Mouse (Mus musculus) intestine, embryonic 16.5 days (tissue): ENCODE results near the gene Susd6. TPM values are rescaled to one million over a fixed set of nuclear protein-coding genes. Genes with fewer than 3 reads are reported as not detected.

ENCODE experiments used
- ATAC-seq: fragments of 200-750 bp; cut with Nextera tagmentation; 2 replicates; pipeline ENCODE4 v1.8.0; 2017; ENCODE audit warnings: moderate TSS enrichment, moderate library complexity
- H3K27ac ChIP-seq: fragments of 300-500 bp; sonication (generic); 2 replicates; pipeline ENCODE4 v1.5.1; 2014; ENCODE audit warnings: mild to moderate bottlenecking, low read length
- H3K27me3 ChIP-seq: fragments of 300-500 bp; sonication (generic); replicated peaks from 2 replicates; pipeline ENCODE4 v1.6.1; 2014; ENCODE audit warnings: low read length, control low read depth, mixed read lengths; ENCODE audit not compliant: control insufficient read depth, insufficient read depth
- H3K36me3 ChIP-seq: fragments of 300-500 bp; sonication (generic); 2 replicates; pipeline ENCODE4 v1.6.1; 2014; ENCODE audit warnings: low read length, control low read depth; ENCODE audit not compliant: control insufficient read depth, insufficient read depth
- H3K4me1 ChIP-seq: fragments of 300-500 bp; sonication (generic); 2 replicates; pipeline ENCODE4 v1.6.1; 2014; ENCODE audit warnings: low read length, control low read depth, mixed read lengths; ENCODE audit not compliant: control insufficient read depth, insufficient read depth
- H3K4me2 ChIP-seq: fragments of 300-500 bp; sonication (generic); 2 replicates; pipeline ENCODE4 v1.6.1; 2014; ENCODE audit warnings: low read depth, low read length, control low read depth
- H3K4me3 ChIP-seq: fragments of 300-500 bp; sonication (generic); 2 replicates; pipeline ENCODE4 v1.5.1; 2014; ENCODE audit warnings: mild to moderate bottlenecking, low read length
- H3K9ac ChIP-seq: fragments of 300-500 bp; sonication (generic); 2 replicates; pipeline ENCODE4 v1.6.1; 2014; ENCODE audit warnings: low read depth, low read length
- H3K9me3 ChIP-seq: fragments of 300-500 bp; sonication (generic); 2 replicates; pipeline ENCODE4 v1.6.1; 2016; ENCODE audit warnings: low read length, control low read depth; ENCODE audit not compliant: control insufficient read depth
- WGBS: fragments of 180-500 bp; shearing (Covaris S2); extraction: QIAGEN DNeasy Blood & Tissue Kit; methylation state at CpG from one replicate; pipeline ENCODE4 v1.1.7; 2014; 5-methylcytosine and 5-hydroxymethylcytosine counted together
- polyA plus RNA-seq: library from polyadenylated mRNA; unstranded; fragments of >200 nt; fragmentation: Nextera tagmentation; extraction: Ambion mirVana; gene quantifications from 2 replicates; pipeline ENCODE4 v1.2.1, GENCODE M21; 2015

The Susd6 gene
- 16.4 and 20.0 TPM in 2 replicates for polyA plus RNA-seq

GRCm38 (mm10) chr12:80789849-80790694 is at the start of gene Susd6:
Susd6 (plus strand) TSS chr12:80790510.
- peak within 1 kb of the TSS; percentile 77 for H3K4me2 ChIP-seq
- H3K9me3 ChIP-seq = no peaks in the 10 kb centered on the region
- H3K4me3 ChIP-seq = peak within 1 kb of the TSS; percentile 94
- 3% methylated on average over 53 of the region's 56 CpGs for WGBS
- peaks cover 34% of the 10 kb centered on the region for H3K4me1 ChIP-seq
- peak; percentile 96 for ATAC-seq
- no peaks in the 10 kb centered on the region for H3K27me3 ChIP-seq
- peak within 1 kb of the TSS; percentile 97 for H3K9ac ChIP-seq
- no peaks in the 10 kb centered on the region for H3K36me3 ChIP-seq
- H3K27ac ChIP-seq = peak within 1 kb of the TSS; percentile 96

- WGBS = 63% methylated on average over 1 of the region's 1 CpGs
- no peak for ATAC-seq
These were observed 45.7 kb upstream of the Susd6 start for GRCm38 (mm10) chr12:80744614-80745013.

GRCm38 (mm10) chr12:80746031-80746813 is 44.1 kb upstream of the Susd6 start:
- Histone ChIP-seq H3K36me3 (no peaks in the 10 kb centered on the region), H3K9me3 (no peaks in the 10 kb centered on the region), H3K9ac (no peak overlapping the region), H3K27ac (peak overlapping the region; percentile 21; the same call in 1 of the 2 replicates), H3K4me3 (no peak overlapping the region), H3K27me3 (no peaks in the 10 kb centered on the region; the same call in 1 of the 2 replicates), H3K4me1 (no peaks in the 10 kb centered on the region), H3K4me2 (no peak overlapping the region)
- WGBS = 55% methylated on average over 8 of the region's 8 CpGs
- ATAC-seq = no peak

More at GRCm38 (mm10) chr12:80744614-80745013, 45.7 kb upstream of the Susd6 start:
- no peaks in the 10 kb centered on the region for H3K27me3 ChIP-seq
- no peak overlapping the region for H3K4me3 ChIP-seq
- H3K27ac ChIP-seq = no peak overlapping the region
- no peaks in the 10 kb centered on the region for H3K4me1 ChIP-seq
- H3K9me3 ChIP-seq = no peaks in the 10 kb centered on the region
- no peaks in the 10 kb centered on the region for H3K36me3 ChIP-seq
- H3K9ac ChIP-seq = no peak overlapping the region
- no peak overlapping the region for H3K4me2 ChIP-seq

GRCm38 (mm10) chr12:80751556-80751955 is 38.8 kb upstream of the Susd6 start:
- no peak for ATAC-seq
- Histone ChIP-seq H3K36me3 (no peaks in the 10 kb centered on the region), H3K4me3 (no peak overlapping the region), H3K4me2 (no peak overlapping the region), H3K27me3 (peaks cover 17% of the 10 kb centered on the region), H3K9ac (no peak overlapping the region), H3K4me1 (no peaks in the 10 kb centered on the region), H3K27ac (no peak overlapping the region), H3K9me3 (no peaks in the 10 kb centered on the region)
- 87% methylated on average over 6 of the region's 6 CpGs for WGBS

DNA sequence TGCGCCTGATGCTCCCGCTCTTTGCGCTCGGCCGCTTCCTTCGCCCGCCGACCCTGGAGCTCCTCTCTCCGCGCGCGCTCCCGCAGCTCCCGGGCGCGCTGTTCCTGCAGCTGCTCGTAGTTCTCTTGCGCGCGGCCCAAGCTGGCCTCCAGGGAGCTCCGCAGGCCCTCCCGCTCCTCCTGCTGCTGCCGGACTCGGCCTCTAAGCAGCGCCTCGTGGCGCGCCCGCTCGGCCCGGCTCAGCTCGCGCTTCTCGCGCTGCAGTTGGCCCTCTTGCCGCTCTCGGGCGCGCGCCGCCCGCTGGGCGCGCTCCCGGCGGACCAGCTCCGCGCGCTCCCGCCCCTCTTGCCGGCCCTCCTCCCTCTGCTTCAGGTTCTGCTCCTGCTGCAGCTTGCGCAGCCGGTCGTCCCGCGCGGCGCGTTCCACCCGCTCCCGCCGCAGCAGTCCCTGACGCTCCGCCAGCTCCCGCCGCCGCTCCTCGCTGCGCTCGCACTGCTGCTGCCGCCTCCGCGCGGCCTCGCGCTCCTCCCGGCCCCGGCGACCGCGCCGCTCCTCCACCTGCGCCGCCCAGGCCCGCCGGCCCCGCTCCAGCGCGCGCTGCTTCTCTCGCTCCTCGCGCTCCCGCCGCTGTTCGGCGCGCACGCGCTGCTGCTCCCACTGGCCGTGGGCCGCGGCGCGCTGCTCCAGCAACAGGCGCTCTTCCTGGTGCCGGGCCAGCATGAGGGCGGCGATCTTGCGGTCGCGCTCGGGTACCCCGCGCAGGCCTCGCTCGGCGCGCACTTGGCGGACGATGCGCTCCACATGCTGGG is 32.4 kb upstream of the Susd6 start:
- peak overlapping the region; percentile 65 for H3K9ac ChIP-seq
- H3K4me1 ChIP-seq = peaks cover 25% of the 10 kb centered on the region
- H3K27me3 ChIP-seq = peaks cover 60% of the 10 kb centered on the region
- H3K36me3 ChIP-seq = no peaks in the 10 kb centered on the region
- peak overlapping the region; percentile 97 for H3K4me2 ChIP-seq
- ATAC-seq = peak; percentile 85
- H3K4me3 ChIP-seq = peak overlapping the region; percentile 62
- peak overlapping the region; percentile 33; the same call in 1 of the 2 replicates for H3K27ac ChIP-seq
- 5% methylated on average over 120 of the region's 122 CpGs for WGBS
- H3K9me3 ChIP-seq = no peaks in the 10 kb centered on the region

DNA sequence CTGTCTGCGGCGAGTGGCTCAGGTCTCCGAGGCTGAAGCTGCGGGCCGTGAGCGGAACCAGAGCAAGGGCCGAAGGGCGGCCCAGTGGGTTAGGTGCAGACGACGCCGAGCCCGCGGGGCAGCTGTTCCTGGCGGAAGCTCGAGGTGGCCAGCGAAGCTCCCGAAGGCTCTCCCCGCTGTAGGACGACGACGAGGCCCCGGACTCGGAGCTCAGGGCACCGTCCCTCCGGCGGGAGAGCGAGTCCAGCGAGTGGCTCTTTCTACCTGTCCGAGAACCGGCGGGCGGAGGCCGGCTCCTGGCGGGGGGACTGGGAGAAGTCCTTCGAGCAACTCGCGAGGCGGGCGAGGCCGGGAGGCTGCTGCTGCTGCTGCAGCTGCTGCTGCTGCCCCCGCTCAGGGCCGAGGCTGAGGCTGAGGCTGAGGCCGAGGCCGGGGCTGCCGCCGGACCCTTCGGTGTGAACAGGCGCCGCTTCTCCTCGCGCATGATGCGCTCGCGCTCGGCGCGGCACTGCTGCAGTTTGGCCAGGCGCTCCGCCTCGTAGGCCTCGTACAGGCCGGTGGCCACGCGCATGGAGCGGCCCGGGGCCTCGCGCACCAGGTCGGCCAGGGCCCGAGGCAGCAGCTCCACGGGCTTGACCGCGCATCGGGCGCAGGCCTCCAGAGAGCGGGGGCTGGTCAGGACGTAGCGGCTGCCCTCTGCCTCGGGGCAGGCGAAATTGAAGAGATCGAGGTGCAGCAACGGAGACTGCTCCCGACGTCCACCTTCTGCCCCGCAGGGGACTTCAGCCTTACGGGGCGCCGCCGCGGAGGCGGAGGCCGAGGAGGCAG is 31.5 kb upstream of the Susd6 start:
- no peak; the same call in 1 of the 2 replicates for ATAC-seq
- H3K27ac ChIP-seq = no peak overlapping the region
- peaks cover 25% of the 10 kb centered on the region for H3K4me1 ChIP-seq
- H3K4me3 ChIP-seq = peak overlapping the region; percentile 62
- peaks cover 60% of the 10 kb centered on the region for H3K27me3 ChIP-seq
- H3K4me2 ChIP-seq = peak overlapping the region; percentile 97
- no peaks in the 10 kb centered on the region for H3K9me3 ChIP-seq
- peak overlapping the region; percentile 65 for H3K9ac ChIP-seq
- 7% methylated on average over 89 of the region's 92 CpGs for WGBS
- H3K36me3 ChIP-seq = no peaks in the 10 kb centered on the region

DNA sequence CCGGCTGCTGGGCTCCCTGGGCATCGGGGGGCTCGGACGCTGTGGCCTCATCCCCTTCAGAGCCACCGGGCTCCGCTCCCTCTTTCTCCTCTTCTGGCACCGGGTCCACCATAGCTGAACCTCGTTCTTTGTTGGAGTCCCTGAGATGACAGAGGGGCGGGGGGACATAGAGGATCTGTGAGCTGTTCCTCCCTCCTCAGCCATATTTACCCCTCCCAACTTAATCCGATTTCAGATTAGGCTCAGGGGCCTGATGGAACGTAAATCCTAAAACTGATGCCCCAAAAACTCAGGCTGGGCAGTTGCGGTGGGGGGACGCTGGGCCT is 31.0 kb upstream of the Susd6 start:
- peaks cover 60% of the 10 kb centered on the region for H3K27me3 ChIP-seq
- peak overlapping the region; percentile 97 for H3K4me2 ChIP-seq
- H3K9ac ChIP-seq = peak overlapping the region; percentile 65; the same call in 1 of the 2 replicates
- no peak overlapping the region for H3K27ac ChIP-seq
- ATAC-seq = no peak
- 10% methylated on average over 13 of the region's 13 CpGs for WGBS
- no peaks in the 10 kb centered on the region for H3K36me3 ChIP-seq
- H3K4me3 ChIP-seq = peak overlapping the region; percentile 62
- peaks cover 25% of the 10 kb centered on the region for H3K4me1 ChIP-seq
- H3K9me3 ChIP-seq = no peaks in the 10 kb centered on the region

GRCm38 (mm10) chr12:80759713-80760395 is 30.5 kb upstream of the Susd6 start:
- 7% methylated on average over 22 of the region's 22 CpGs for WGBS
- no peak for ATAC-seq
- H3K4me1 ChIP-seq = peaks cover 25% of the 10 kb centered on the region
- H3K27me3 ChIP-seq = peaks cover 60% of the 10 kb centered on the region
- H3K4me2 ChIP-seq = peak overlapping the region; percentile 48
- H3K36me3 ChIP-seq = no peaks in the 10 kb centered on the region
- H3K9me3 ChIP-seq = no peaks in the 10 kb centered on the region
- H3K9ac ChIP-seq = peak overlapping the region; percentile 52
- no peak overlapping the region for H3K27ac ChIP-seq
- peak overlapping the region; percentile 62 for H3K4me3 ChIP-seq
